Mouse (Mus musculus): Measurements from ENCODE around the gene Ppox. TPM values are rescaled to one million over a fixed set of nuclear protein-coding genes. Genes with fewer than 3 reads are reported as not detected.
A peak's percentile ranks its signal among the peaks of the same experiment; 100 is the strongest.
"Not testable (repeated sequence)": the region's sequence is repeated elsewhere in the genome, so short reads cannot be mapped to it uniquely, and the experiment has no call there.

Gene Ppox
- total RNA-seq (2021) = 10 to 100 TPM; 22.6 to 25.8 TPM
- long read RNA-seq, experiment 1, transcript Ppox-201 (13 exons, 1,821 nt) = major isoform, 10 of 32 reads
- long read RNA-seq, experiment 1, partial matches to known transcripts = 2 of 32 reads
- long read RNA-seq, experiment 1, other reads (novel, unspliced or antisense) = 19 of 32 reads
- long read RNA-seq, experiment 2, transcript Ppox-201 (13 exons, 1,821 nt) = major isoform, 8 of 32 reads
- long read RNA-seq, experiment 2, partial matches to known transcripts = 5 of 32 reads
- long read RNA-seq, experiment 2, other reads (novel, unspliced or antisense) = 19 of 32 reads

GRCm38 (mm10) chr1:171280916-171281527, at the start of gene Ppox:
TSS of gene Ppox (minus strand) at chr1:171281186.
- DNase-seq (ENCODE audit: low spot score in 2 of 2) = peak; percentile 73 to 84

GRCm38 (mm10) chr1:171330216-171330560, 49.2 kb upstream of the Ppox start:
- DNase-seq (ENCODE audit: low spot score in 2 of 2) = no peak

GRCm38 (mm10) chr1:171329433-171330215, 48.6 kb upstream of the Ppox start:
- DNase-seq (ENCODE audit: low spot score in 2 of 2) = peak in 1 of 2 experiments; percentile 85

GRCm38 (mm10) chr1:171328839-171329432, 48.0 kb upstream of the Ppox start, which contains the start of gene Dedd:
TSS of gene Dedd (plus strand) at chr1:171329145.
- DNase-seq (ENCODE audit: low spot score in 2 of 2) = peak; percentile 77 to 90

GRCm38 (mm10) chr1:171328244-171328643, 47.3 kb upstream of the Ppox start:
- no peak for DNase-seq (ENCODE audit: low spot score in 2 of 2)

- DNase-seq (ENCODE audit: low spot score in 2 of 2) = not testable (repeated sequence)
Observed at GRCm38 (mm10) chr1:171326588-171326987, 45.6 kb upstream of the Ppox start.

GRCm38 (mm10) chr1:171325571-171325970, 44.6 kb upstream of the Ppox start:
- no peak for DNase-seq (ENCODE audit: low spot score in 2 of 2)

GRCm38 (mm10) chr1:171322012-171322411, 41.0 kb upstream of the Ppox start:
- DNase-seq (ENCODE audit: low spot score in 2 of 2) = no peak

- no peak for DNase-seq (ENCODE audit: low spot score in 2 of 2)
Observed at GRCm38 (mm10) chr1:171321415-171321814, 40.4 kb upstream of the Ppox start.

- DNase-seq (ENCODE audit: low spot score in 2 of 2) = no peak
Observed at GRCm38 (mm10) chr1:171320151-171320550, 39.2 kb upstream of the Ppox start.

- DNase-seq (ENCODE audit: low spot score in 2 of 2) = no peak
Observed at GRCm38 (mm10) chr1:171319748-171320147, 38.8 kb upstream of the Ppox start.

- no peak for DNase-seq (ENCODE audit: low spot score in 2 of 2)
Observed at GRCm38 (mm10) chr1:171309321-171309720, 28.3 kb upstream of the Ppox start.

GRCm38 (mm10) chr1:171306157-171306556, 25.2 kb upstream of the Ppox start:
- not testable (repeated sequence) for DNase-seq (ENCODE audit: low spot score in 2 of 2)

- no peak for DNase-seq (ENCODE audit: low spot score in 2 of 2)
Observed at GRCm38 (mm10) chr1:171298226-171298625, 17.2 kb upstream of the Ppox start.

- no peak for DNase-seq (ENCODE audit: low spot score in 2 of 2)
Observed at GRCm38 (mm10) chr1:171295063-171295402, 14.0 kb upstream of the Ppox start.

- DNase-seq (ENCODE audit: low spot score in 2 of 2) = peak in 1 of 2 experiments; percentile 79
Observed at GRCm38 (mm10) chr1:171294298-171295062, 13.5 kb upstream of the Ppox start, which contains the start of gene Ufc1. TSS of gene Ufc1 (minus strand) at chr1:171295024.

GRCm38 (mm10) chr1:171293906-171294297, 12.9 kb upstream of the Ppox start:
- DNase-seq (ENCODE audit: low spot score in 2 of 2) = no peak

GRCm38 (mm10) chr1:171293351-171293750, 12.4 kb upstream of the Ppox start:
- no peak for DNase-seq (ENCODE audit: low spot score in 2 of 2)

GRCm38 (mm10) chr1:171288328-171288727, 7.3 kb upstream of the Ppox start:
- no peak for DNase-seq (ENCODE audit: low spot score in 2 of 2)

GRCm38 (mm10) chr1:171287136-171288081, 6.4 kb upstream of the Ppox start, which contains the start of gene Usp21:
TSS of gene Usp21 (minus strand) at chr1:171287991.
- DNase-seq (ENCODE audit: low spot score in 2 of 2) = peak; percentile 89 to 94
